Mouse (Mus musculus): ENCODE measurements around the gene Zic5.

GRCm38 (mm10) chr14:122468971-122469755, 3.7 kb upstream of the Zic5 start:
- TF ChIP-seq CTCF (IDR thresholded peaks at IDR 0.05; ENCODE audit: low read depth, low read length) (no peak), POLR2A (IDR thresholded peaks at IDR 0.05; ENCODE audit: insufficient read depth, low read length) (no peak)
